Mouse (Mus musculus): ENCODE data around the gene Rgn.

The Rgn gene

GRCm38 (mm10) chrX:20549532-20549931, at the start of gene Rgn:
Gene Rgn, plus strand, starts transcription at chrX:20549787.
- DNase-seq: no peak

DNA sequence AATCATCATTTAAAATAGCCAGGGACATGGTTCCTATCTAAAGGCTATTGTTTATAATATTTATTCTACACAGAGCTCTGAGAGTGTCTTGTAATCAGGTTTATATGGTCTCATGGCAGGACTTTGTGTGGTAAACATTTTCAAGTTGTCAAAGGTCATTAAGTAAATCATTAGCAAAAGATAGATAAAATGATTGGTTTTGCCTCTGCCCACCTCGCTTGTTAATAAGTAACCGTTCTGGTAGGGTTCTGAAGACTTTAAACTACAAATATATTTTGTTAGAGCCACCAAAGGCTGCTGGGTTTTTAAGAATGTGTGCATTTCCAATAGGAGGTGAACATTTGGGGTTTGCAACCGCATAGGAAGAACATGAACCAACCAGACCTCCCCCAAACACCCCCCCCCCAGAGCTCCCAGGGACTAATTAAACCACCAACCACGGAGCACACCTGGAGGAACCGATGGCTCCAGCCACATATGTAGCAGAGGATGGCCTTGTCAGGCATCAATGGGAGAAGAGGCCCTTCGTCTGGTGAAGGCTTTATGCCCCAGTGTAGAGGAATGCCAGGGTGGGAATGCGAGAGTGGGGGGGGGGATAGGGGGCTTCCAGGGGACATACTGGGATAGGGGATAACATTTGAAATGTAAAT, 29.2 kb upstream of the Rgn start:
- no peak for DNase-seq

- DNase-seq: no peak
Observed at GRCm38 (mm10) chrX:20521578-20521977, 28.0 kb upstream of the Rgn start.

DNA sequence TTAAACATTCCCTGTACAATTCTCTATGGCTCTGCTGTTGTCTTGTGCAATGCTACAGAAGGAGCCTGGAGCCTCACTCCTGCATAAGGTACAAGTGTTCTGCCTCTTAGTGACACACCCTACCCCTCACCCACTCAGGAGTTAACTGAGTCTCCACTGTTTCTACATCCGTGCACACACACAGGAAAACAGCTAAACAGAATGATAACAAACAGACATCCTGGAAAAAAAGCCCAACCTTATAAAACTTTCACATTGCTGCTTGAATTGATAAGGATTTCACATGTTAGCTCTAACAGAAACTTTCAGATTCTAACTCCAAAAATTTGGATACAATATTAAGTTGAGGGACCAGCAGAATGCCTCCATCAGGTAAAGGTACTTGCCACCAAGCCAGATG, 17.0 kb upstream of the Rgn start:
- no peak for DNase-seq

- no peak for DNase-seq
Observed at GRCm38 (mm10) chrX:20543867-20544266, 5.7 kb upstream of the Rgn start.

DNA sequence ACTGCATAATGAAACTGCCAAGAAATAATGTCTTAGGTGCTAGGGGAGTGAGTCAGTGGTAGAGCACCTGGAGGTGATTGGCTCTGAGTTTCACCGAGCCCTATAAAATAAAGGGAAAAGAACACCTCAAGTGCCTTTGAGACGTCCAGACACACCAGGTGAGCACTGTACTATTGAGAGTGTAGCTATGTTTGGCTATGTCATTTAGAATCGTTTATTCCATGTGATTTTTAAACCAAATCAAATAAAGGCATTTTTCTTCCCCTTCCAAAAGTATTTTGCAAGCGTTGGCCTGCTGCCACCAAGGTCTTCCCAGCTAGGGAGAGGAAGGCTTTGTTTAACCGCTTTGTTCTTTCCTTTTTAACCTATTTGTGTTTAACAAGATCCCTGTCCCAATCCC, 2.0 kb upstream of the Rgn start:
- no peak for DNase-seq

DNA sequence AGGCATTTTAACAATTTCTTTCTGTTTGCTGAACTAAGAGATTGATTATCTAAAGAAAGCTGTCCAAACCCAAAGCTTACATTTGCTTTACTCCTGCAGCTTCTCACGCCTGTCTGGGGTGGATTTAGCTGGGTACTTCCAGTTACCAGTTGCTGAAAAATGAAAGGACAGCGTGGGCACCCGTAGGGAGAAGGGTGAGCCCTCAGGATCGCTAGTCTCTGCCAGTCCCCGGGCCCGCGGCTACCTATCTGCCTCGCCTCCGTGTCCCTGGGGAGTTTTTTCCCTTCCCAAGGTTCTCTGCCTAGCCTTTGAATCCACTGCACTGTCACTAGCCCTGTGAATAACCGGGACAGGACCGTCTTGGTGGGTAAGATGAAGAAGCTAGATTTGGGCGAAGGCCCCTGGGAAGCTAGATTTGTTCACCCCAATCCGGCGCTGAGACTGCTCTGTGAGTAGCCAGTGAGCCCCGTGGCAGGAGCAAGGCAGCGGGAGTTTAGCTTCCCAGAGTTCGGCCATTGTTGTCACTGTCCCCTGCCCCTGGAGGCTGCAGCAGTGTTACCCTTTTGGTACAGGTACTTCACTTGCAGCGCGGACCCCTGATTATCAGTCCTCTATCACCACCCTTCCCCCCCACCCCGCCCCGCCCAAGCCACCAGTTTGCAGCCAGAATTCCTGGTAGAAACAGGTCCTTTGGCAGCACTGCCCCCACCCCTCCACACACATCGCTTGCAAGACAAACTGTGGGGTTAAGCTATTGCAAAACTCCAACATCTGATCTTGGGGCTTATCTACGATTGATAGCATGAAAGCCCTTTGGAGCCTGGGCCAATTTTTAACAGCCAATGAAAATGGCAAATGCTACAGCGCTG, 1.3 kb upstream of the Rgn start:
- no peak for DNase-seq

DNA sequence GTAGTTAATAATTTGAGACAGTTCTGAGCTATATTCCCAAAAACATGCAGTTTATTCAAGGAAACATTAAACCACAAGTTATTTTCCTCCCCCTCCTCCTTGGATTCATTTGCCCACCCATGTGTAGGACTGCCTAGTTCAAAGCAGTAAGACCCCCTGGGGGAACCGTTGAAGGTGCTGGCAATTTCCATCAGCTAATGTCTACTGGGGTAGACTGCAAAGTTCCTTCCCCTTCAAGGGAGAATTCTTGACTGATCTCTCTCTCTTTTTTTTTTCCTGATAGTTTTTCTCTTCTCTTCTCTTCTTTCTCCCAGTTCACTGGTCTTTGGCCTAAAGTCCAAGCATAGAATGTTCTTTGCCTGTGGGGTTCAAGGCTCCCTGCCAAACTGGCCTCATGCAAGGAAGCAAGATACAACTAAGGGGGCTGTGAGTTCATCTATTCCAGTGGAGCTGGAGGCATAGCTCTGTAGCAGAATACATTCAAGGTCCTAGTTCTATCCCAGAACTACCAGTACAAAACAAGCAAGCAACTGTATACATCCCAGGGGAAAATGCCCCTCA, 627 bp upstream of the Rgn start:
- DNase-seq: no peak

DNA sequence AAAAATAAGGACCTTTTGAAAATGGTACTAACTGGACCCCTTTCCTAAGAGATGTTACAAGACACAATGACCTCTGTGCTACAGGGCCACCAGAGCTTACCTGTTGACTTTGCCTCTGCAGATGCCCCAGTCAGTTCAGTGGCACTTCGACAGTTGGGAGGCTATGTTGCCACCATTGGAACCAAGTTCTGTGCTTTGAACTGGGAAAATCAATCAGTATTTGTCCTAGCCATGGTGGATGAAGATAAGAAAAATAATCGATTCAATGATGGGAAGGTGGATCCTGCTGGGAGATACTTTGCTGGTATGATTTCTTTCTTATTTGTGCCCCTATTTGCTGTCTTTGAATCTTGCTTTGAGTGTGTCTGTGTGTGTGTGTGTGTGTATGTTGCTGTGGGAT, 2.6 kb downstream of the Rgn start:
- no peak for DNase-seq

- DNase-seq: no peak
Observed at GRCm38 (mm10) chrX:20561846-20562245, 12.3 kb downstream of the Rgn start.

DNA sequence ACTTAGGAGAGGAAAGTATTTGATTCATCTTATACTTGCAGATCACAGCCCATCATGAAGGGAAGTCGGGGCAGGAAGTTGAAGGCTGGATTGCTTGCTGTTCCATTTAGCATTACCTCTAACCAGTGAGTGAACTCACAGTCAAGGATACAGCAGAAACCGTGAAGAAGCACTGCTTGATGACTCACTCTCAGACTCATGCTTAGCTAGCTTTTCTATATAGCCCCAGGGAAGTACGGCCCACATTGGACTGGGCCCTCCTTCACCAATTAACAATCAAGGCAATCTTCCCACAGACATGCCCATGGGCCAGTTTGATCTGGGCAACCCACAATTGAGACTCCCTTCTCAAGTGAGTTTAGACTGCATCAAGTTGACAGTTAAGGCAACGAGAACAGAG, 14.4 kb downstream of the Rgn start:
- no peak for DNase-seq

DNA sequence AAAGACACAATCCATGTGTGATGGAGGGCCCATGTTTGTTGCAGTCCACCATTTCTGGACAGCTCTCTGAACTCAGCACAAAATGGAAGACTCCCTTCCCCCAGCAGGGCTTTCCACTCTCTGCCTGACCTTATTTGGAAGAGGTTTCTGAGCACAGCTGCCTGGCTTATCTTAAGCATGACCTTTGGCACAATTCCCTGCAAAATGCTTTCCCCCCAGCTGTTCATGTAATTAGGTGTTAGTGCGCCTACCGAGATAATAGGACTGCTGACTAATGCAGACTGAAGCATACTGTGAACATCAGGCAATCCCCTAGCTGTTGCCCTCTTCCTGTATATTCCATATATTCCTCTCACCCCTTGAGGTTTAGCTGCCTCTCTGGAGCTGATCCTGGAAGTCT, 21.4 kb downstream of the Rgn start:
- DNase-seq: no peak

- DNase-seq: no peak
Observed at GRCm38 (mm10) chrX:20572683-20573082, 23.1 kb downstream of the Rgn start.

GRCm38 (mm10) chrX:20573927-20574326, 24.3 kb downstream of the Rgn start:
- DNase-seq: no peak

DNA sequence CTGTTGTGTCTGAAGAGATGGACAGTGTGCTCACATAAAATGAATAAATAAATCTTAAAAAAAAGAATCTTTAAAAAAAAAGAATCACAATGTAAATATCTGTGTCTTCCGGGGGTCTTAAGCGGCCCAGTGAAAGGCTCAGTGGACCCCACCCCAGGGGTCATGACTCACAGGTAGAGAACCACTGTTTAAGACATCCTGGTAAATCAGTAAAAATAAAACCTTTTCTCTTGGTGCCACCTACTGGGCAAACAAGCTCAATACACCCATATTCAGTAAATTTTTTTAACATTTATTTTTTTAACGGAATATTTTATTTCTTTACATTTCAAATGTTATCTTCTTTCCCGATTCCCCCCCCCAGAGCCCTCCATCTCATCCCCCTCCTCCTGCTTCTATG, 38.4 kb downstream of the Rgn start:
- DNase-seq: no peak

GRCm38 (mm10) chrX:20608500-20608899, 58.9 kb downstream of the Rgn start:
- no peak for DNase-seq

All from thymus, postnatal 36 days (tissue).